Mouse (Mus musculus): ENCODE measurements around the gene Gpx4.

DNA sequence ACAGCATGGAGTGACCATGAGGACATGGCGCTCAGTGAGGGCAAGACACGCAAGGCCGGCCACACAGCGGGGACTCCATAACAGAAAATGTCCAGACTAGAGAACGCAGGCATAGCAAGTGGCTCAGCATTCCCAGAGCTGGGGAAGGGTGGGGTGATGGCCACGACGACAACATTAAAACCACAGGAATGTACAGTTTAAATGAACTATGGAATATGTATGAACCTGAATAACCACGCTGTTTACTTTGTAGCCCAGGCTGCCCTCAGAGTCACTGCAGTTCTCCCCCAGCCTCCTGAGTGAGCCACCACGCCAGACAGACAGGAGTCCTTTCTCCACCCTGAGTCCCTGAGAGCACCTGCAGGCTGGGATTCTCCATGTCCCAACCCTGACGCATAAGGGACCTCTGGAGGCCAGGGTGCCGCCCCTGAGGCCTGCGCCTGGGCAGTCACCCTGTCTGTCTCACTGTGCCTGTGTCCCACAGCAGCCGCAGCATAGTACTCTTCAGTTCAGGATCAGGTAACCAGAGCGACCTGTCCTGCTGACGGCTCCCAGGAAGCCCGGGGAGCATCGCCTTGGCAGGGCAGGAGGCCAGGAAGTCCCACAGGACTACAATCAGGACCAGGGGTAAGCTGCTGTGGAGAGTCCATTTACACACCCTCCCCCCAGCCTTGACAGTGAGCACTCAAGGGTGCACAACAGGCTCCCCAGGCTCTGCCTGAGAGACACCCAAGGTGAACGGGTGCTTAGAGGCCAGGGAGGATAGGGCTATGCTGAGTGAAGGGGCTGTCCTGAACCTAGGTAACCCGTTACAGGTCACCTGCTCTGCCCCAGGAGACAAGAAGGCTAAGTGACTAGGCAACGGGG lies 25.9 kb downstream of the Gpx4 start:
- TF ChIP-seq MAX (IDR thresholded peaks at IDR 0.05; ENCODE audit: low read depth) (no peak), TCF12 (IDR thresholded peaks at IDR 0.05; ENCODE audit: insufficient read depth, poor library complexity, severe bottlenecking) (no peak), POLR2A (IDR thresholded peaks at IDR 0.05; ENCODE audit: insufficient read length, low read depth) (no peak), USF1 (IDR thresholded peaks at IDR 0.05; ENCODE audit: low read depth) (no peak), MYOD1 (IDR thresholded peaks at IDR 0.05; ENCODE audit: control insufficient read depth in 1 of 3, insufficient read length in 2 of 3, low read depth in 2 of 3) (no peak), CEBPB (IDR thresholded peaks at IDR 0.05; ENCODE audit: insufficient read depth, poor library complexity, severe bottlenecking) (no peak), E2F4 (IDR thresholded peaks at IDR 0.05; ENCODE audit: insufficient read depth) (no peak), MYOG (IDR thresholded peaks at IDR 0.05; ENCODE audit: control insufficient read depth in 1 of 3, insufficient read depth in 1 of 3, insufficient read length in 2 of 3, low read depth in 2 of 3) (peak in 1 of 3 experiments; percentile 15), REST (IDR thresholded peaks at IDR 0.05; ENCODE audit: insufficient read depth, insufficient read length) (no peak), POLR2AphosphoS2 (IDR thresholded peaks at IDR 0.05; ENCODE audit: insufficient read length, low read depth) (no peak), SRF (IDR thresholded peaks at IDR 0.05; ENCODE audit: control insufficient read depth, insufficient read length, low read depth) (no peak), TCF3 (IDR thresholded peaks at IDR 0.05; ENCODE audit: insufficient read length, low read depth) (no peak)
